Mouse (Mus musculus) thymus, postnatal 14 days (tissue): ENCODE results near the gene Ifngr2.
"Not testable (repeated sequence)": the region's sequence is repeated elsewhere in the genome, so short reads cannot be mapped to it uniquely, and the experiment has no call there.

Source experiments
- DNase-seq: peaks from one replicate; pipeline ENCODE4 v3.0.0; 2021

The Ifngr2 gene

DNA sequence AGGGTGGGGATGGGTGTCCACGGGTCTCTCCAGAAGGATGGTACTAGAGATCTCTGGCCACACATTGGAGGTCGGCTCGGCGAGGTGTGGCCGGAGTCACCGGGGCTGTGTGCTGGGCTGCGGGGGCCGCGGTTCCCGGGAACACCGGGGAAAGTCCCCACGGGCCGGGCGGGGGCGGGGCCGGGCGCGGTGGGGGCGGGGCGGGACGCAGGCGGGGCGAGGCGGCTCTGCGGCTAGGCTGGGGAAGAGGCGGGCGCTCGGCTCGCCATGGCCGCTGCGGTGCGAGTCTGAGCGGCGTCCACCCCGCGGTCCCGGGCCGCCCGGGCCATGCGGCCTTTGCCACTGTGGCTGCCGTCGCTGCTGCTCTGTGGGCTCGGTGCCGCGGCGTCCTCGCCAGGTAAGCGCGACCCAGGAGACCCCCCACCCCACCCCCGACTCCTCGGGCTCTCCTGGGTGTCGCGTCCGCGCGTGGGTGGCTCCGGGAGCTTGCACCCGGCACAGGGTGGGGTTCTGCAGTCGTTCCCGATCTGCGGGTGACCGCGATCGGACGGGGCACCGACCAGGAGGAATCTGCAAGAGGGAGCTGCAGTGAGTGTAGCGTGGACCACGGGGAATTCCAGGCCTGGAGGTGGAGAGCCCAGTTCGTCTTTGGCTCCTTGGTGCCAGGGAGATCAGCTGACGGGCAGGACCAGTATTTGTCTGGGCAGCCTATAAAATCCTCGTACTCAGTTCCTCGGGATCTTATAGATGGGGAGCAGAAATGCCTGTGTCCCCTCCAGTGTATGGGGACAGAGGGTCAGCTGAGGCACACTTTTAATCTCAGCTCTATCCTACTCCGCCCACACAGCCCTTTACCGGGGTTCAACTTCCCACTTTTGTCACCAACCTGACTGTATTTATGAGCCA, at the start of gene Ifngr2:
Gene Ifngr2, plus strand, starts transcription at position 237 of the 906 bp plus-strand sequence.
- peak; percentile 77 for DNase-seq

DNA sequence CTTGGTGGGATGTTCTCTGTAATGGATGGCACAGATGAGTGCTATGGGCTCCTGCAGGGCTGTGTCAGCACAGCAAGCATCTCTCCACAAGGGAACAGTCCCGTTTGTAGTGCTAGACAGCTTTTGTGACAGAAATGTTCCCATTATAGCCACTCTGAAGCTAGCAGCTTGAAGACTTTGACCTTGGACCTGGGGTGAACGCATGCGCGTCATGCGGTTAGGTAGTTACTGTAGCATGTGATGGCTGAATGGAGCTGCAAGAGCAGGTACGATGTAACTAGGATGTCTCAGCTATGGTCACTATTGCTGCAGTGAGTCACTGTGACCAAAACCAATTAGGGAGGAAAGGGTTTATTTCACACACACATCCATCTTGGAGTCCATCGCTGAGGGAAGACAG, 48.8 kb upstream of the Ifngr2 start:
- DNase-seq: no peak

DNA sequence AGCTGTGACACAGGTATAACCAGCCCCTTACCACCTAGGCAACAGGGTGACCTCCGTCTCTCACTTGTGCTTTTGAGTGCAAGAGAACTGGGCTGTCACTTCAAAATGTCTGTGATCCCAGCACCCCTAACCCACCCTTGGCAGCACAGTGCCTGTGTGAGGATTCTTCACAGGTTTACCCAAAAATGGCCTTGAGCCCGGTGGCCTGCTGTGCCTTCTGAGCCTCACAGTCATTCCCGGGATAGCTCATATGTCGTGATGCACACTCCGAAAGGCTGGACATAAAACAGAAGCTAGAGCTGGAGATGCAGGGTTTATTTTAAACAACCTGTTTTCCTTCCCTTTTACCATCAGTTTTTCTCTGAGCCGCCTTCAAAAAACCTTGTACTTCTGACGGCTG, 42.2 kb upstream of the Ifngr2 start:
- no peak for DNase-seq

DNA sequence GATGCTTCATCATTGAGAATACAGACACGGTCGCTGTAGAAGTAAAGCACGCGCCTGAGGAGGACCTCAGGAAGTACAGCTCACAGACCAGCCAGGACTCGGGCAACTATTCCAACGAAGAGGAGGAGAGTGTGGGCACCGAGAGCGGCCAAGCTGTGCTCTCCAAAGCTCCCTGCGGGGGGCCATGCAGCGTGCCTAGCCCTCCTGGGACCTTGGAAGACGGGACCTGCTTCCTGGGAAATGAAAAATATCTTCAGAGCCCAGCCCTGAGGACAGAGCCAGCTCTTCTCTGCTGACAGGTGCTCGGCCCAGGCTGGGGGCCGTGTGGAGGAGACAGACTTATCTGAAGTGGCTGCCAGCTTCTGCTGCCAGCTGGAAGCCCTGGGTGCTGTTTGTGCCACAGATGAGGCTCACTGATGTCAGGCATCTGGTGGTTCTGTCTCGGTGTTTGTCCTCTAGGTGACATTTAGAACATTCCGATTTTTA, 41.7 kb upstream of the Ifngr2 start:
- DNase-seq: no peak

DNA sequence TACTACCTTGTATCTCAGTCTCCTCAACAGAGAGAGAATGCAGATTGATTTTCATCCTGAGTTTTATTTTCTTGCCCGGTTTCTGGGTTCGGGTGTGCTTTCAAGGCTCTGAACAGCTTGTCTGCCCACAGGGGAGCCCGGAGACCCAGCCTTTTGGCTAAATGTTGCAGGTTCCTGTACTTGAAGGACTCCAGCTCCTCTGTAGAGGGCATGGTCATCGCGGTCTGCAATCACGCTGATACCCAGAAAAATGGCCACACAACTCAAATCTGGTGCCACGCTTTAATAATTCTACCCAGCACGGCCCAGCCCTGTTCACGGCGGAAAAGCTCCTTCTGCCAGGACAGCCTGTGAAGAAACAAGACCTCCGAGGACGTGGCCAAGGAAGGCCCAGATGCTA, 40.5 kb upstream of the Ifngr2 start:
- no peak for DNase-seq

DNA sequence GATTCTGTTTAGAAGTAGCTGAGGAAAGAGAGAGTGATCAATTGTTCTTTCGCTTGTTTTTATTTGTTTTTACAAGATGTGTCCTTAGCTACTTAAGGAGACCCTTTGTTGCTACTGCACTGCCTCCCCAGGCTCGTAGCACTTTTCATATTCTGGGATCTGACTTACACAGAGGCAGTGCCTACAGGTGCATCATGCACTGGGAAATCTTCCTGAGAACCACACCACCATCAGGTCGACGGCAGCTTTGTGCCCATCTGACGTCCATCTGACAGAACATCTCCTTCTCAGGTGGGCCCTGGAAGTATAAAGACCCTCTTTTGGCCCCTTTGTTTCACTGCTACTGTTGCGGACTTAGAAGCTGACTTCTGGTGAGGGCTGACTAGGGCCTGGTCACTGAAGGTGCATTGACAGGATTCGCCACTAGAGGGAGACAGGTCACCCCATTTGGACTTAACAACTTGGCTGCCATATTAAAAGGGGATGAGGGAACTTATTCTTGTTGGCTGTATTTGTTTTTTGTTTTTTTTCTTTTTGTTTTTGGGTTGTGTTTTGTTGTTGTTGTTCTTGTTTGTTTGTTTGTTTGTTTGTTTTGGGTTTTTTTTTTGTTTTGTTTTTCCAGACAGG, 34.6 kb upstream of the Ifngr2 start:
- DNase-seq: peak; percentile 86

DNA sequence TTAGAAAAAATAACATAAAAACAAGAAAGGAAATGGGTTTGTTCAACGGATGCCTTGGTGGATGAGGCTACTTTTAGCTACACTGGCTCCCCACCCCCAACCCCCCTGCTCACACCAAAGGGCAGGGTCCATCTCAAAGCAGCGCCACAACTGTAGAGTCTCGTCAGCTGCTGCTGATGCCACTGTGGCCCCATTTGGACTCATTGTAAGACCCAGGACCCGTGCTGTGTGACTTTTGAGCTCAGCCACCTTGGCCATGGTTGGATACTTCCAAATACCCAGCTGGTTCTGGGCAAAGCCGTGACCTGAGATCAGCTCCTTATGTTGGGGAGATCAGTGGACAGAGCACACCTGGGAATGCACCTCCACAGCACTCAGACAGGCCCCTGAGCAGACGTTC, 33.8 kb upstream of the Ifngr2 start:
- no peak for DNase-seq

DNA sequence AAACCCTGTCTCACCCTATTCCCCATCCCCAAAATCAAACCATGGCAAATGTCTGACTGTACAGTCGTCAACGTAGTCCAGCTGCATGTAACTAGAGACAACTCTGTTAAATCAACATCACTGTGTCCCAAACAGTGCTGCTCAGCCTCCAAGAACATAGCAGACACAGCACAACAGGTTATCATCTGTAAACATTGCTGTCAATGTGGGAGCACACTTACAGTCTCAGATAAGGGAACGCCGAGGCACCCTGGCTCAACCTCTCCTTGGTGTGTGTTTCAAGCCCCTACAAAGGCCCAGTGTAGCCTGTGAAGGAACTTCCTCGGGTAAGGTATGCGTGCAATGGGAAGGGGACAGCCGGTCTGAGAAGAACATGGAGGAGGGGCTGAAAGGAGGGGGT, 29.9 kb upstream of the Ifngr2 start:
- peak; percentile 28 for DNase-seq

DNA sequence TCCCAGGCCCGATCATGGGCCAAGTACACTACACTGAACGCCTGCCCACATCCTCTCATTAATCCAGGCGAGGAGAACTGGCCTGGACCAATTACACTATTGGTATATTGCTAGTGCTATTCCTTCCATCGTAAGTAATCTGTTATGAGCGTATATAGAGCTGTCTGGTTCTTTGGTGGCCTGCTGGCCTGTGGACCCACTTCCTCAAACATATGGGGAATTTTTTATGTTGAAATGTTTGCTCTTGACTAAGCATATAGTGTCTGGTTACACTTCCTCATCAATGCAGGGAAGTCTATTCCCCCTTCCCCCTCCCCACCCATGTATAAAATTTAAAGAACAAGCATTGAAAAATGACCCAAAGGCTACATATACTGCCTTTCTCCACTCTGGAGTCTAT, 24.8 kb upstream of the Ifngr2 start:
- no peak for DNase-seq

DNA sequence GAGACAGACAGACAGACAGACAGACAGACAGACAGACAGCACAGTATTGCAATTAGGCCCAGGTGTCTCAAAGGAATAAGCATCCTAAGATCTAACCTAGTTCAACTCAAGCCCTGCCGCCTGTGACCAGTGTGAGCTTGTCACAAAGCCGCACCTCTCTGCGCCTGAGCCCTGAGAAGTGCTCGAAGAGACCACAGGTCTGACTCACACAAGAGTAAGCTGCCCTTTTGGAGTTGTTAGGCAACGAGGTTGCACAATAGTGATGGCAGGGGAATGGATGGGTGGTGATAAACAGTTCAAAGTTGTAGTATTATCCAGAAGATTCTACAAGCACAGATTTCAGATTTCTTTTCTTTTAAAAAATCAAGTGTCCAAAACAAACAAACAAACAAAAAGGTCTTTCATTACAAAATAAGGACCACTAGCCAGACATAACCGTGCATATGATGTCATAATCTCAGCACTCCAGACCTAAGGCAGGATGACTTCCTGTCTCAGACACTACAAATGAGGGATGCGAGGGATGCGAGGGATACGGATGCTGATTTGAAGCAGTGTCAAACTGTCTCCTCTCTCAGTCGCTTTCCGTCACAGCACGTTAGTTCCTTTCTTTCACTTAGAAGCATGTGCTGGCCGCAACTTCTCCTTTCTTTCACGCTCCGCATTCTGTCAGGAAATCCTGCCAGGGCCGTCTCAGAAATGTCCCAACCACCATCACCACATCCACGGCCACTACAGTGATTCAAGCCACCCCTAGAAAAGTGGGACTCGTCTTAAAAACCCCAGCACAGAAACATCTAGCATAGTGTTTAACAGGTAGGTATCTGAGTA, 24.2 kb upstream of the Ifngr2 start:
- peak; percentile 24 for DNase-seq

DNA sequence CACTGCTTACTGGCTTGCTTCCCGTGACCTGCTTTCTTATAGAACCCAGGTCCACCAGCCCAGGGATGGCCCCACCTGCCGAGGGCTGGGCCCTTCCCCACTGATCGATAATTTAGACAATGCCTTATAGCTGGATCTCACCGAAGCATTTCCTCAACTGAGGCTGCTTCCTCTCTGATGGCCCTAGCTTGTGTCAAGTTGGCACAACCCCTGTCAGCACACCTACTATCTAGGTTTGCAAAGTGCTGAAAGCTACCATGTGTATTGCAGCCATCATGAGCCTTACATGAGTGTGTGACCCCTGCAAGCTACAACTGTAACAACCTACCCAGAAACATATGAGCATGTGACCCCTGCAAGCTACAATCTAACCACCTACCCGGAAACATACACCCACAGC, 22.7 kb upstream of the Ifngr2 start:
- no peak for DNase-seq

DNA sequence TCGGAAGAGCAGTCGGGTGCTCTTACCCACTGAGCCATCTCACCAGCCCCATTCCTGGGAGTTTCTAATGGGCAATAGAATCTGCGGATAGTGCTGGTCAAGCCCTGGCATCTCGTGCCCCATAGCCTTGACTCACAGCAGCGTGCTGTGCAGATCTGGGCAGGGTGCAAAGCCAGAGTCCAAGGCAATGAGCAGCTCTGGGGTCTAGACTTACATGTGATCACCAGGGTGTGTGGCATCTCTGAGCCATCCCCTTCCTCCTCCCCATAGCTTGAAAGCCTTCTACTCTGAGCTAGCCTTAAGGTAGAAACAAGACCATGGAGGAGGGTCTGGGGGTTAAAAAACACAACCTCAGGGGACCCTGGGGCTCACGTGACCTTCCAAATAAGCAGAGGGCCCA, 20.6 kb upstream of the Ifngr2 start:
- no peak for DNase-seq

DNA sequence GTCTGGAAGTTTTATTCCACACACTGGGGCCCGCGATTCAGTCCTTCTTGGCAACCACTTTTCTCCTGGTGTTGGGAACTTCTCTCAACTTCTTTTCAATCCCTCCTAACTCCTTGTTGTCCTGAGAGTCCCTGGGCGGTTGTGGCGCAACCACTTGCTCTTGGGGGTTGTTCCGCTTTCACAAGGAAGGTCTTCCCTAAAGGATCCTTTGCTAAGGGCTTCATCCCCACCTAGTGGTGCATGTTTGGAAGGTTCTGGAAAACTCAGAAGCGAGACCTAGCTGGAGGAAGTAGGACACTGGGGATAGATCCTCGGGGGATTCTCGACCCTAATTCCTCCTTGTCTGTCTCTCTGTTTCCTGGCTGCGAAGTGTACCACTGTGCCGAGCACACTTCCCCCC, 19.8 kb upstream of the Ifngr2 start:
- DNase-seq: no peak

DNA sequence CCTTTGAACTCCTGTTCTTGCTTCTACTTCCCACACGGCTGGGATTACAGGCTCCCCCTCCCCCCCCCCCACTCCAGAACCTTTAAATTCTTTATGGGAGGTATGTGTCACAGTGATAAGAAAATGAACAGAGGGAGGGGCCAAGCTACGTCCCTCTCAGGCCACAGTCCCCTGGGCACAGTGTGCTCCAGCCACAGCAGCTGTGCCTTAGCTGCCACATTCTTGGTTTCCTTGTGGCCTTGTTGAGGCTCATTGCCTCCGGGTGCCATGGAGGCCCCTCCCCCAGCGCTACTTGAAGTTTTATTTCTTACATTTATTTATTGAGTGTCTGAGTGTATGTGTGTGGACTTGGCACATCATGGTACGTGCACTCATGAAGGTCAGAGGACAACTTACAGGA, 19.4 kb upstream of the Ifngr2 start:
- no peak for DNase-seq

DNA sequence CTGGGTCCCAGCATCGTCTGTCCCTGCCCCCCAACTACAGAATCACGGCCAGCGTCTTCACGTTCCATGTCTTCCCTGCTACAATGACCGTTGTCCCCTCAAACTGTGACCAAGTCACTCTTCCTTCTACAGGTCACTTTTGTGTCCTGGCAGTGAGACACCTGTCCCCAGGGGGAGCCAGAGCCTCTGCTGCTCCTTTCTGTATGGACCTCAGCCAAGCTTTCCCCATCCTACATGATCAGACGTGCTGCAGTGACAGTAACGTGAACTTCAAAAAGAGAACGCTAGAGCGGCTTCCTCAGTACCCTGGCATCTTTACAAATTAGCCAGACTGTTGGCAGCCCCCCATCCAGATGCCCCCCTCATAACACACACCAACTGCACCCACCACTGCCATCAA, 18.3 kb upstream of the Ifngr2 start:
- no peak for DNase-seq

DNA sequence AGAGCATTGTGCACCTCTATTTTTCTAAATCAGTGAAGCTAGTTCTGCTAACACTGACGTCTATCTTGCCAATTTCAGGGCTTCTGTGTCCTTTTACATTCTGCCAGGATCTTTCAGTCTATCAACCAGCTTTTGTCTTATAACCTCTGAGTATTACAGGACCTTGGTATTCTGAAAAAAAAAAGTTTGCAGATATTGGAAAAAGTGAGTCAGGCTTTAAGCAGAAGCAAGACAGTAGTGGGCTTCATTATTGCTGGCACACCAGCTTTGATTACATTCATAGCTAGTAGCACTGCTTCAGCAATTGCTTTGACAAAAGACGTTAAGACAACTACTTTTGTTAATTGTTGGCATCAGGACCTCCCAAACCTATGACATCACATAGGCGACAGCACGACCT, 16.0 kb upstream of the Ifngr2 start:
- not testable (repeated sequence) for DNase-seq

DNA sequence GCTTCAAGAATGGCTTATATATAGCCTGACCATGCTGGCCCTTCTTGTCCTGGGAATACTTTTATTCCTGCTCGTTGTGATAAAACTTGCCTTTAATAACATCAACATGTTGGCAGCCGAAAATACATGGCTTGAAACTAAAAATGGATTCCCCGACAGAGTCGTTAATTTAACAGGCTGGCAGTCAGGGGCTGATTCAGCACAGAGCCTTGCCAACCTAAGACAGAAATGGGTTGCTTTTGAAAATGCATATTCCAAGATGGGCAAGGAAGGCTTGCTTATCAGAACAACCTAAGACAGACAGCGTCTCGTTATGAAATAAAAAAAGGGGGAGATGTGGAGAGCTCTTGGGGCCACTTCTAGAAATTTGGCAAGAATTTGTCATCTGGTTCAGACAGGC, 15.0 kb upstream of the Ifngr2 start:
- no peak for DNase-seq

DNA sequence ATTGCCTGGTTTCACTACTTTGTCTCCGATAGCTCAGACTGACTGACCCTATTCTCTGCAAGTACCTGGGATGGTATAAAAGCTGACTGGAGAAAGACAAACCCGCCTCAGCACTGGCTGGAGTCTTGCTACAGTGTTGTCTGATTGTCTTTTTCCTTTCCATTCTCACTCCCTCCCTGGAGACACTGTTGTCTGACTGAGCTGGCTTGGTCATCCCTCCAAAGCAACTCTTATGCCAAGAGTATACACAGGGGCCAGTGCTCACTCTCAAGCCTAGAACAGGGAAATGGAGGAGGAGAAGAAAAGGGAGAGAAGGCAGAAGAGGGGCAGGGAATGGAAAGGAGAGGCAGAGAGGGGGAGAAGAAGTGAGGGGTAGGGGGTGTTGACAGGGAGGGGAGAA, 14.4 kb upstream of the Ifngr2 start:
- DNase-seq: no peak

DNA sequence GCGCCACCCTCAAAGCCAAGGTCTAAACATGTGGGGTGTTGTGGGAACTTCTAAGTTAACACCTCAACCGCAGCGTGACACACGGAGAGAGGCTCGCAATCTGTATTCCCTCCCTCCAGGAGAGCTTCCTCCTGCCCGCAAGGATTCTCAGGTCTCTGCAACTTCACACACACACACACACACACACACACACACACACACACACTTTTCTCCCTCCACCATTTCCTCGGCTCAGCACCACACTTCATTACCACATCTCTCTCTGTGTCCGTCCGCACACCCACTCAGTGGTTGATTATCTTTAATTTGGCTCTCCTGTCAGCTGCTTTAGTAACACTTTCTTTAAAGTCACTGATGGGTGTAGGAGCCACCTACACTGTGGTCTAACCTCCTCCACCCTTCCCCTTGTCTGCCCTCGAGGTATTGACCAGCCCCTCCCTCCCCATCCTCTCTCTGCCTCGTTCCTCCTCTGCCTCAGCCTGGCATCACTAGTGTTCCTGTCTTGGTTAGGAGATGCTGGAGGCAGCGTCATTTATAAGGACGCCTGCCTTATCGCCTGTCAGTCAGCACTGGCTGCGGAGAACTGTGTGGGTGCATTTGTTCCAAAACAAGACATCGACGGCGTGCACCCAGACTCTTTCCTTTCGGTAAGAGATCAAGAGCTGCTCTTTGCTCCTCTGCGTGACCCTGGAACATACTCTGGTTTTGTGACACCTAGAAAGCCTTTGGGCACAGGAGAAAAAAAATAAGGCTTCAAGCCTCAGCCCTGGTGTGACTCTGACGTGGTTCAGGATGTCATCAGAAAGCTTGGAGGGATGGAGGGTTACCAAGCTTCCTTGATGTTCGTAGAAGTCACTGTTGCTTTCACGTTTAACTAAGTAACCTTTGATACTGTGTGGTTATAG, 13.5 kb upstream of the Ifngr2 start:
- peak; percentile 62 for DNase-seq

DNA sequence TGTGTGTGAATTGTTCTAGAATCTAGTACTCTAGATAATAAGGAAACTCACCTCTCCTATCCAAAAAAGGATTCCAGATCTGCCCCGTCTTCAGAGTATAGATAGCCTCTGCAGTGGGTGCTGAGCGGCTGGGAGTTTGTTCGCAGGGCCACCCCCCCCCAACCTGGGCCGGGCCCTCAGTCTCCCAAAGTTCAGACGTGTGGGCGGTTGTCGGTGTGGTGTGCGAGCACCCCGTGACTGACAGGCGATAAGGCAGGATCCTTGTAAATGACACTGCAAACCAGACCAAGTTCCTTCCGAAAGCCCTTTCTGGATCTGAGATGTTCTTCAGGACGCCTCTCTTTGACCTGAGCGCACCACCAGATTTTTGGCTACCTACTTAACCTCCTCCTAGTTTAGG, 12.4 kb upstream of the Ifngr2 start:
- DNase-seq: peak; percentile 58

DNA sequence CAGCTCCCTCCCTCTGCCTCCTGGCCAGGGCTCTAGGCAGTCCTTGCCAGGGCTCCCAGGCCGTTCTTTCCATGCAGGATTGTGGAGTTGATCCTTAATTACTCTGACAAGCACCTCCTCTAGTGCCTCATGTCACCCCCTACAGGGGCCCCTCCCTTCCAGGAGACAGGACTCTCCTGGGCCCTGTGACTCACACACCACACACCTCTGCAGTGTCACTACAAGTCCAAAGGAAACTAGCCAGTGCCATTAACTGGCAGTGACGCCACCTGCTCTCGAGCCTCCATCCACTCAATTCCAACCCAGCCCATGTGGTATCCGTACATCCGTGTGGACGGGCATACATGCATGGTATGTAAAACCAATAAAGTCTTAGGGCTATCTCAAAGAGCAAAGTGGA, 12.0 kb upstream of the Ifngr2 start:
- no peak for DNase-seq

DNA sequence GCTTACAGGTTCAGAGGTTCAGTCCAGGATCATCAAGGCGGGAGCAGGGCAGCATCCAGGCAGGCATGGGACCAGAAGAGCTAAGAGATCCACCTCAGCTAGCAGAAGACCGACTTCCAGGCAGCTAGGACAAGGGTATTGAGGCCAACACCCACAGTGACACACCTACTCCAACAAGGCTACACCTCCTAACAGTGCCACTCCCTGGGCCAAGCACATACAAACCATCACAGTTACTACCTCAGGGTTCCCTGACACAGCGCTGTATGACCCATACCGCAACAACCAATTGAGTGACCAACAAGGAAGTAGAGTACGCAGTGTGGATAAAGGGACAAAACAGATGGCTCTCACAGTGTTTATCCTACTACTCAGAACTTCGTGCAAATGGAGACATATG, 10.5 kb upstream of the Ifngr2 start:
- no peak for DNase-seq
